Mouse (Mus musculus) G1E (cell line): ENCODE results near the gene Rarres2. TPM values are rescaled to one million over a fixed set of nuclear protein-coding genes. Genes with fewer than 3 reads are reported as not detected.

ENCODE experiments used
- ATAC-seq: 2 replicates; pipeline ENCODE4 v1.8.0; 2016; ENCODE audit warnings: mild to moderate bottlenecking; ENCODE audit not compliant: insufficient number of reproducible peaks, poor library complexity, low FRiP score, severe bottlenecking; ENCODE audit errors: extremely low read depth
- DNase-seq: peaks from one replicate; pipeline ENCODE4 v3.0.0; 2012; ENCODE audit warnings: low spot score
- H3K27me3 ChIP-seq: 2 replicates; pipeline ENCODE4 v1.6.1; 2012; ENCODE audit warnings: mild to moderate bottlenecking, low read length, inconsistent platforms; ENCODE audit not compliant: insufficient read depth
- H3K36me3 ChIP-seq: replicated peaks from 2 replicates; pipeline ENCODE3; 2012; ENCODE audit warnings: mild to moderate bottlenecking, inconsistent platforms
- H3K4me1 ChIP-seq: 2 replicates; pipeline ENCODE4 v1.6.1; 2012; ENCODE audit warnings: low read depth, low read length, inconsistent platforms, mixed read lengths; ENCODE audit not compliant: insufficient read depth
- H3K4me3 ChIP-seq: 2 replicates; pipeline ENCODE4 v1.5.1; 2012; ENCODE audit warnings: low read depth, mild to moderate bottlenecking, inconsistent platforms, low read length, moderate library complexity, mixed read lengths
- H3K9me3 ChIP-seq: replicated peaks from 2 replicates; pipeline ENCODE4 v1.6.1; 2012; ENCODE audit warnings: inconsistent platforms
- CTCF ChIP-seq: IDR thresholded peaks from 2 replicates; pipeline ENCODE4 v1.5.1; 2012; ENCODE audit warnings: low read depth, low read length, inconsistent platforms, mixed read lengths
- GATA1 ChIP-seq: IDR thresholded peaks from 2 replicates; pipeline ENCODE4 v1.6.1; 2012; ENCODE audit warnings: borderline replicate concordance, low read length, inconsistent platforms, mixed read lengths
- GATA2 ChIP-seq: IDR thresholded peaks from 2 replicates; pipeline ENCODE4 v1.6.1; 2012; ENCODE audit warnings: low read depth, low read length, inconsistent platforms, borderline replicate concordance
- POLR2AphosphoS5 ChIP-seq: IDR thresholded peaks from 2 replicates; pipeline ENCODE4 v1.6.1; 2012; ENCODE audit warnings: low read depth, low read length, inconsistent platforms; ENCODE audit not compliant: insufficient replicate concordance
- TAL1 ChIP-seq: conservative IDR thresholded peaks from 2 replicates; pipeline ENCODE4 v1.6.1; 2012; ENCODE audit warnings: low read depth, low read length, inconsistent platforms, mixed read lengths
- polyA plus RNA-seq: library from polyadenylated mRNA; stranded (reverse); fragments of >175 nt; gene quantifications from 2 replicates; pipeline ENCODE4 v1.2.3, GENCODE M21; 2012
- total RNA-seq, 2 experiments: library from RNA; stranded (forward) in 1 of 2; stranded (reverse) in 1 of 2; fragments of 200-1000 nt in 1 of 2; fragments of >200 nt in 1 of 2; fragmentation: Nextera tagmentation in 1 of 2; gene quantifications; 2 replicates each; pipeline ENCODE4 v1.2.3; 2014 to 2017

Gene Rarres2
- total and polyA plus RNA-seq, 3 experiments = 0.11 TPM; not detected in 2

DNA sequence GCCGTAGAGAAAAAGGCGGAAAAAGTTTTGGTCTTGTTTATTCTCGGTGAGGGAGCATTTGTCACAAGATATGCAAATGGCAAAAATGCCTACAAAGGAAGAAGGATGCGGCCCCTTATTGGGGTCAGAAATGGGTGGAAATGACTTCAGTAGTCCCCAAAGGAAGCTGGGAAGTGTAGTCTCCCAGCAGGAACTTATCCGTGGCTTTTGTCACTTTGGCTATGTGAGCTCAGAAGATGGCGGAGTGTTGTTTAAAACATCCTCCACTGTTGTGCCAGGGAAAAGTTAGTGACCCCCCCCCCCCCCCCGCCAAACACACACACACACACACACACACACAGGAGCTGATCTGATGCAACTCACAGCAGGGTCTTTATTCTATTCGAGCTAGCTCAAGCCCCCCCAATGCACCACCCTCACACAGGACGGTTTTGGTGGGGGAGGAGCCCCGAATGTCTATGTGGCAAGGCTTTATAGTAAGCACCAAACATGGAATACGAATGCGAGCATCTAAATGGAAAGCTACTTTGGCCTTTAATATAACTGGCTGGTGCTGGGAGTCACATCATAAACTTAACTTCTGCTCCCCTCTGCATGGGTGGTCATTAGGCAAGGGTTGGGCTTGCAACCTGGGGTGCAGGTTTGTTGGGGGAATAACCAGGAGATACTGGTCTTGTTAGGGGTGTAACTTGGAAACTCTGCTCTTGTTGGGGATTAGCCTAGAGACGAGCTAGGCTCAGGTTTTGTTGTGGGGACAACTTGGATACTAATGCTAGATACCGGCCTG lies 17.3 kb downstream of the Rarres2 start:
- Histone ChIP-seq H3K4me1 (no peaks in the 10 kb centered on the region), H3K4me3 (no peak overlapping the region), H3K36me3 (no peaks in the 10 kb centered on the region), H3K9me3 (no peaks in the 10 kb centered on the region), H3K27me3 (peaks cover 3% of the 10 kb centered on the region; the same call in 1 of the 2 replicates)
- DNase-seq (no peak), ATAC-seq (no peak)
- TF ChIP-seq POLR2AphosphoS5 (no peak), GATA1 (no peak), TAL1 (no peak), CTCF (no peak)

DNA sequence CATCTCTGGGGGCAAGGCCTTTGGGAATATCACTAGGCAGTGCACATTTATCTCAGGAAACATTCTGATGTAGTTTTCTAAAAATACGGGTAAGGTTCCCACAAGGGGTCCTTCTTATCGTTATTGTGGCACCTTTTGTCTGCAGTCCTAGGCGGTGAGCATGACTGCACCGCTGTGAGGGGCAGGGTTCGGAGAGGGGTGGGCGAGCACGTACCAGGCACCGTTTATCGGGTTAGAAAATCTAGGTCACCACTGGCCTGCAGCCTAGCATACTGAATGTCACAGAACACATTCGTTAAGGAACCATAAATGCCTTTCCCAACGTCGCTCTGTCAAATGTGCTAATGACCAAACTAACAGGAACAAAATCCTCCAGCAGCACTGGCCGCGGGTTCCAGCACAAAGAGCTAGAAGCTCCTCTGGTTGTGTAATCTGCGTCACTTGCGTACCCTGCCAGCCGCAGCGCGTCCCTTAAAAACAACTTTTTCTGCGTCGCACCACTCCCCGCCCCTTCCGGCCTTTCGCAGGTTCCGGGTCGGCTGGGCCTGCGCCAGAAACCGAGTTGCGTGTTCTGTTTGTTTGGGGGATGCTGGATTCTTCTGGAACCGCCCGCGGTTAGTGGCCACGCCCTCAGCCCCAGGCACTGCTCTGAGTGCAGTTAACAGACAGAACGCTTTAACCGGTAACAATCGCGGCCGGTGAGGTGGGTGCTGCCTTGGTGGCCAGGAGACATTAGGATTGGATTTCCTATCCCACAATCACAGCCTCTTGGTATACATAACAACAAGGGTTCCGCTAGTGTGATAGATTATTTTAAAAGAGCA lies 18.1 kb downstream of the Rarres2 start, which contains the start of gene Lrrc61:
Lrrc61 (plus strand) TSS at position 517 of the 824 bp plus-strand sequence.
- Histone ChIP-seq H3K9me3 (no peaks in the 10 kb centered on the region), H3K4me1 (no peaks in the 10 kb centered on the region), H3K36me3 (no peaks in the 10 kb centered on the region), H3K4me3 (no peak within 1 kb of the TSS), H3K27me3 (peaks cover 3% of the 10 kb centered on the region; the same call in 1 of the 2 replicates)
- TF ChIP-seq POLR2AphosphoS5 (no peak), TAL1 (no peak), GATA2 (no peak), GATA1 (no peak), CTCF (no peak)
- ATAC-seq = no peak
- DNase-seq = no peak

DNA sequence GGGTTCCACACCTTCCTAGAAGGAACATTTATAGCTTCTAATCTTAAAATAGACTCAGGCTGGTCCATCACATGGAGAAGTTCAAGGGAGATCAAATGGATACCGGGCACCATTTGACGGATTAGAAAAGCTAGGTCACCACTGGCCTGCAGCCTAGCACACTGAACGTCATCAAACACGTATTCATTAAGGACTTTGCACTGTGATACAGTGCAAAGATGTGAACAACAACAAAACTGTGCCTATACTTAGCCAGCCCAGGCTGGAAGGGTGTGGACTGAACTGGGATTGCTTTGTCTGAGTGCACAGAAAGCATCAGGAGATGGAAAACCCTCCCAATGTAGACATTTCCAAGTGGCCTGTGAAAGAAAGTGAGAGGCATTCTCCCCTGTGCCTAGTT lies 18.8 kb downstream of the Rarres2 start:
- Histone ChIP-seq H3K9me3 (no peaks in the 10 kb centered on the region), H3K4me3 (no peak overlapping the region), H3K27me3 (peaks cover 3% of the 10 kb centered on the region; the same call in 1 of the 2 replicates), H3K36me3 (no peaks in the 10 kb centered on the region), H3K4me1 (no peaks in the 10 kb centered on the region)
- ATAC-seq (no peak), DNase-seq (no peak)
- no peak for TF ChIP-seq GATA2
- no peak for TF ChIP-seq GATA1
- TF ChIP-seq TAL1 = no peak
- TF ChIP-seq CTCF = no peak
- no peak for TF ChIP-seq POLR2AphosphoS5

DNA sequence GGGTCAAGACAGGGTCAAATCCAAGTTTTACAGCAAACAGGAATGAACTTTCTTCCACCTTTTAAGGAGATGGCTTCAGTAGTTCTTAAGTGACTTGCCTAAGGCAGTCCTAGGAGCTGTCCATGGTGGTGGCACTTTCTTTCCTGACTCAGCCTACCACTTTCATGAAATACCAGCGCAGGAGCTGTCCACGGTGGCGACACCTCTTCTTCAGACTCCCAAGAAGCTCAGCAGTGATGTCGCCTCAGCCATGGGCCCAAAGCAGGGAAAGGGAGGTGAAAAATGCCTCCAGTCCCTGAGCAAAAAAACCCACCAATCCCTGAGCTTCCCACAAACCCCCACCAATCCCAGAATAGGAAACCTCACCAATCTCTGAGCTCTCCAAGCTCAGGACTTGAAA lies 19.7 kb downstream of the Rarres2 start:
- H3K4me3 ChIP-seq = no peak overlapping the region
- peaks cover 3% of the 10 kb centered on the region; the same call in 1 of the 2 replicates for H3K27me3 ChIP-seq
- no peaks in the 10 kb centered on the region for H3K9me3 ChIP-seq
- DNase-seq (no peak), ATAC-seq (no peak)
- no peaks in the 10 kb centered on the region for H3K4me1 ChIP-seq
- no peaks in the 10 kb centered on the region for H3K36me3 ChIP-seq
- TF ChIP-seq POLR2AphosphoS5 (no peak), GATA2 (no peak), TAL1 (no peak), CTCF (no peak), GATA1 (no peak)

DNA sequence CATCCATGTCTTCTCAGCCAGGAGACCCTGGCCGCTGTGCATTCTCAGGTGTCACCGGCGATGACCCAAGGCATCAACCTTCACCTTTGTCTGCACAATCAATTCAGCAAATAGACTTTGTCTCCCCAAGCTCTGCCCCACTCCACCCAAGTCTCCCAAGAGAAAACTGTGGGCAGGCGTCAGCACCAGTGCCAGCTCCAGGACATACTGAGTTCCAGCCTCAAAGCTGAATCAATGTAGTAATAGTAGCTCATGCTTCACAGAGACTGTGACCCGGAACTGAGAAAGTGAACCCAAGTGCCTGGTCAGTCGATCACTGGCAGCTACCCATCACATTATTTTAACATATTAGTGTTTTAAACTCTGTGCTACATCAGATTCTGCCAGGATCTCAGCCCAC lies 24.3 kb downstream of the Rarres2 start:
- Histone ChIP-seq H3K4me1 (no peaks in the 10 kb centered on the region), H3K9me3 (no peaks in the 10 kb centered on the region), H3K36me3 (no peaks in the 10 kb centered on the region), H3K4me3 (no peak overlapping the region), H3K27me3 (no peaks in the 10 kb centered on the region; the same call in 1 of the 2 replicates)
- DNase-seq = no peak
- ATAC-seq = no peak
- TF ChIP-seq CTCF (no peak), POLR2AphosphoS5 (no peak), GATA1 (no peak), TAL1 (no peak), GATA2 (no peak)

DNA sequence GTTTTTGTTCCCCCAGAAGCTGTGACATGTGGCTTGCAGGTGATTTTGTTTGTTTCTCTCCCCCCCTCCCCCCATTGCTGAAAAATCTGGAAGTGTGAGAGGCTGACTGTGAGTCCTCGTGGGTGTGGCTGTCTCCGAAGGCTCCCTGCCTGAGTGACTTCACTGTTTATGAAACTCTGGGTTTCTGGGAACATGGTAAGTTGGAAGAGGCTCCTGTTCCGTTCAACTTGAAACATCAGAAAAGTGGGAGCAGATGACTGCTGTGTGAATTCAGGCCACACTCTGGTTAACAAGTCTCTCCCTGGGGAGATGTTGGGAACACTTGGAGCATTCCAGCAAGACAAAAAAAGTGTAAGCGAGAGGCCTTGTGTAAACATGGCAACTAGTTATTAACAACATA lies 25.7 kb downstream of the Rarres2 start:
- H3K36me3 ChIP-seq = no peaks in the 10 kb centered on the region

More for the DNA sequence above, 25.7 kb downstream of the Rarres2 start:
- H3K27me3 ChIP-seq = no peaks in the 10 kb centered on the region; the same call in 1 of the 2 replicates
- H3K4me3 ChIP-seq = no peak overlapping the region
- TF ChIP-seq TAL1 (no peak), GATA2 (no peak), CTCF (no peak), GATA1 (no peak), POLR2AphosphoS5 (no peak)
- DNase-seq (no peak), ATAC-seq (no peak)
- H3K4me1 ChIP-seq = no peaks in the 10 kb centered on the region
- H3K9me3 ChIP-seq = no peaks in the 10 kb centered on the region
